Mouse (Mus musculus) granulocyte monocyte progenitor cell, adult 5-6 weeks (primary cell): ENCODE data around the gene Rhebl1. TPM values are rescaled to one million over a fixed set of nuclear protein-coding genes. Genes with fewer than 3 reads are reported as not detected.

Source experiments
- ATAC-seq: replicated peaks from 2 replicates; pipeline ENCODE4 v1.8.0; 2016; ENCODE audit warnings: mild to moderate bottlenecking, moderate TSS enrichment, inconsistent platforms; ENCODE audit not compliant: poor library complexity, severe bottlenecking
- total RNA-seq, 2 experiments: library from RNA; stranded (forward) in 1 of 2; stranded (reverse) in 1 of 2; fragments of 200-712, 200-1000 nt in 1 of 2; fragments of >200 nt in 1 of 2; fragmentation: Nextera tagmentation in 1 of 2; gene quantifications; 2 replicates each; pipeline ENCODE4 v1.2.3; 2014 to 2017

Rhebl1 gene
- total RNA-seq, 2 experiments from 2014 or later = 4.3 to 14.3 TPM

- 0 out of 2 replicates have a peak, but pooled peaks have one; percentile 21 for ATAC-seq
Observed at GRCm38 (mm10) chr15:98877331-98877730, 17.0 kb downstream of the Rhebl1 start.

- peak; percentile 77 for ATAC-seq
Observed at GRCm38 (mm10) chr15:98871916-98872888, 22.1 kb downstream of the Rhebl1 start.

GRCm38 (mm10) chr15:98871070-98871915 is 23.0 kb downstream of the Rhebl1 start, which contains the start of gene Kmt2d:
TSS of gene Kmt2d (minus strand) at chr15:98871204.
- peak; percentile 14; the same call in 1 of the 2 replicates for ATAC-seq

GRCm38 (mm10) chr15:98870179-98871069 is 23.9 kb downstream of the Rhebl1 start:
- no peak for ATAC-seq

GRCm38 (mm10) chr15:98869342-98870178 is 24.8 kb downstream of the Rhebl1 start:
- ATAC-seq = 0 out of 2 replicates have a peak, but pooled peaks have one; percentile 10

GRCm38 (mm10) chr15:98868346-98869063 is 25.8 kb downstream of the Rhebl1 start:
- no peak for ATAC-seq

GRCm38 (mm10) chr15:98867321-98867720 is 27.0 kb downstream of the Rhebl1 start:
- ATAC-seq = peak; percentile 61

- no peak for ATAC-seq
Observed at GRCm38 (mm10) chr15:98866501-98866900, 27.8 kb downstream of the Rhebl1 start.

- no peak for ATAC-seq
Observed at GRCm38 (mm10) chr15:98865771-98866170, 28.6 kb downstream of the Rhebl1 start.

GRCm38 (mm10) chr15:98864951-98865350 is 29.4 kb downstream of the Rhebl1 start:
- ATAC-seq = no peak

- ATAC-seq = no peak
Observed at GRCm38 (mm10) chr15:98863451-98863958, 30.8 kb downstream of the Rhebl1 start.

GRCm38 (mm10) chr15:98861701-98862410 is 32.5 kb downstream of the Rhebl1 start:
- no peak for ATAC-seq

GRCm38 (mm10) chr15:98860921-98861320 is 33.4 kb downstream of the Rhebl1 start:
- no peak for ATAC-seq

- ATAC-seq = no peak
Observed at GRCm38 (mm10) chr15:98859319-98860043, 34.9 kb downstream of the Rhebl1 start.

GRCm38 (mm10) chr15:98854214-98854613 is 40.1 kb downstream of the Rhebl1 start:
- no peak for ATAC-seq

GRCm38 (mm10) chr15:98853161-98853937 is 41.0 kb downstream of the Rhebl1 start:
- no peak for ATAC-seq
